Mouse (Mus musculus): ENCODE results near the gene Rassf3.

- TF ChIP-seq CTCF (IDR thresholded peaks at IDR 0.05; ENCODE audit: low read depth, low read length) (no peak), GATA1 (IDR thresholded peaks at IDR 0.05; ENCODE audit: borderline replicate concordance, low read length) (no peak), POLR2AphosphoS5 (IDR thresholded peaks at IDR 0.05; ENCODE audit: insufficient replicate concordance, low read depth, low read length) (no peak), GATA2 (IDR thresholded peaks at IDR 0.05; ENCODE audit: borderline replicate concordance, low read depth, low read length) (no peak), TAL1 (conservative IDR thresholded peaks at IDR 0.05; ENCODE audit: low read depth, low read length) (no peak)
Observed at GRCm38 (mm10) chr10:121429981-121430682, 46.0 kb downstream of the Rassf3 start.
